Mouse (Mus musculus): ENCODE results near the gene Mcf2l. TPM values are rescaled to one million over a fixed set of nuclear protein-coding genes. Genes with fewer than 3 reads are reported as not detected.

The Mcf2l gene
- total and polyA plus RNA-seq, 2 experiments from 2014 or later: 94.1 to 298 TPM

DNA sequence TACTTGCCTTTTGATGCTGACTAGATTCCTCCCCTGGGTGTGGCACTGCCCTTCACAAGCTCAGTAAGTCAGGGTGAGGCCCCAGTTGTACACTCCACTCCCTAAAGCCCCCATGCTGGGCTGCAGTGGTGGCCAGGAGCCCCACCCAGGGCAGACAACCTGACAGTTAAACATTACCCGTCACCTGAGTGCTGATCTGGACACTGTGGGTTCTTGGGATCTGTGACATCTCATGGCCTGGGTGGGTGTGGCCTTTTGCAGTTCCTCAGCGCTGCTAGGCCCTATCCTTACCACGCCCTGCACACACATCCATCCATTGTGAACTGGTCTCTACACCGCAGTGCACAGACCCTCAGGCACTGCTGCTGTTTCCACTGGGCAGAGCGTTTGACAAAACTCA, 55.3 kb downstream of the Mcf2l start:
- no peak overlapping the region for H3K4me2 ChIP-seq (ENCODE audit: low read depth, low read length)
- no peak for TF ChIP-seq CTCF (IDR thresholded peaks at IDR 0.05; ENCODE audit: low read depth)
- no peak overlapping the region for H3K4me3 ChIP-seq (ENCODE audit: low read length)
- 82% methylated on average over 5 of the region's 5 CpGs for WGBS
- DNase-seq (ENCODE audit: low spot score): no peak
- H3K4me1 ChIP-seq (ENCODE audit: insufficient read depth, low read length): no peaks in the 10 kb centered on the region
- no peaks in the 10 kb centered on the region for H3K36me3 ChIP-seq (ENCODE audit: insufficient read depth, low read length)
- H3K9ac ChIP-seq (replicated peaks; ENCODE audit: low read length): no peak overlapping the region
- H3K27me3 ChIP-seq (ENCODE audit: insufficient read depth, low read length): no peaks in the 10 kb centered on the region
- 0 out of 2 replicates have a peak overlapping the region, but pooled peaks have one; percentile 15 for H3K27ac ChIP-seq
- ATAC-seq: no peak
- no peaks in the 10 kb centered on the region for H3K9me3 ChIP-seq (ENCODE audit: low read length)

- Histone ChIP-seq H3K9ac (replicated peaks; ENCODE audit: low read length) (no peak overlapping the region), H3K4me3 (ENCODE audit: low read length) (no peak overlapping the region), H3K4me1 (ENCODE audit: insufficient read depth, low read length) (no peaks in the 10 kb centered on the region), H3K27me3 (ENCODE audit: insufficient read depth, low read length) (no peaks in the 10 kb centered on the region), H3K27ac (no peak overlapping the region), H3K36me3 (ENCODE audit: insufficient read depth, low read length) (no peaks in the 10 kb centered on the region), H3K9me3 (ENCODE audit: low read length) (no peaks in the 10 kb centered on the region), H3K4me2 (ENCODE audit: low read depth, low read length) (no peak overlapping the region)
- no peak for ATAC-seq
- TF ChIP-seq CTCF (IDR thresholded peaks at IDR 0.05; ENCODE audit: low read depth): no peak
- DNase-seq (ENCODE audit: low spot score): no peak
- WGBS: 44% methylated on average over 5 of the region's 5 CpGs
Measured at GRCm38 (mm10) chr8:12930290-12930689, 56.7 kb downstream of the Mcf2l start.

- ATAC-seq: no peak
- DNase-seq (ENCODE audit: low spot score): no peak
- Histone ChIP-seq H3K9me3 (ENCODE audit: low read length) (no peaks in the 10 kb centered on the region), H3K27me3 (ENCODE audit: insufficient read depth, low read length) (no peaks in the 10 kb centered on the region), H3K4me3 (ENCODE audit: low read length) (no peak overlapping the region), H3K36me3 (ENCODE audit: insufficient read depth, low read length) (no peaks in the 10 kb centered on the region), H3K4me1 (ENCODE audit: insufficient read depth, low read length) (no peaks in the 10 kb centered on the region), H3K4me2 (ENCODE audit: low read depth, low read length) (no peak overlapping the region), H3K27ac (peak overlapping the region; percentile 32; the same call in 1 of the 2 replicates), H3K9ac (replicated peaks; ENCODE audit: low read length) (no peak overlapping the region)
- 51% methylated on average over 11 of the region's 11 CpGs for WGBS
- no peak for TF ChIP-seq CTCF (IDR thresholded peaks at IDR 0.05; ENCODE audit: low read depth)
Measured at GRCm38 (mm10) chr8:12931426-12931825, 57.8 kb downstream of the Mcf2l start.

- ATAC-seq (no peak), DNase-seq (ENCODE audit: low spot score) (no peak)
- TF ChIP-seq CTCF (IDR thresholded peaks at IDR 0.05; ENCODE audit: low read depth): no peak
- Histone ChIP-seq H3K4me1 (ENCODE audit: insufficient read depth, low read length) (no peaks in the 10 kb centered on the region), H3K9ac (replicated peaks; ENCODE audit: low read length) (no peak overlapping the region), H3K27ac (no peak overlapping the region), H3K36me3 (ENCODE audit: insufficient read depth, low read length) (no peaks in the 10 kb centered on the region), H3K4me3 (ENCODE audit: low read length) (no peak overlapping the region), H3K27me3 (ENCODE audit: insufficient read depth, low read length) (no peaks in the 10 kb centered on the region), H3K9me3 (ENCODE audit: low read length) (no peaks in the 10 kb centered on the region), H3K4me2 (ENCODE audit: low read depth, low read length) (no peak overlapping the region)
- 84% methylated on average over 8 of the region's 8 CpGs for WGBS
Measured at GRCm38 (mm10) chr8:12932520-12932919, 58.9 kb downstream of the Mcf2l start.

DNA sequence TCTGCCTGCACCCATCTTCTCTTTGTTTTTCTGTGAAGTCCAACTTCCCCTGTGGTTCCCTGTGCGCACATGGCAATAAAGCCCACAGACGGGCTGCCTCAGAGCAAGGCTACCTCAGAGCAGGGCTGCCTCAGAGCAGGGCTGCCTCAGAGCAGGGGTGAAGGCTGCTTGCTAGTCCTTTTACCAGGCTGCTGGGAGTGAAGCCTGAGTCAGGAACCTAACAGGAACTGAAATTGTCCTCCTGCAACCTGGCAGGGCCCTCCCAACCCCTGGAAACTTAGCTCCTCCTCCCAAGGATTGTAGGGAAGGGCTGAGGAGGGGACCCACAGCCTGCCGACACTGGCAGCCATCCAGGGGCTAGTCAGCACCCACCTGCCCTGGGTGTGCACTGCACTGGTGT, 60.2 kb downstream of the Mcf2l start:
- DNase-seq (ENCODE audit: low spot score) (no peak), ATAC-seq (no peak)
- no peak for TF ChIP-seq CTCF (IDR thresholded peaks at IDR 0.05; ENCODE audit: low read depth)
- no peak overlapping the region for H3K9ac ChIP-seq (replicated peaks; ENCODE audit: low read length)
- 68% methylated on average over 3 of the region's 3 CpGs for WGBS
- H3K4me1 ChIP-seq (ENCODE audit: insufficient read depth, low read length): no peaks in the 10 kb centered on the region
- no peak overlapping the region for H3K27ac ChIP-seq
- H3K36me3 ChIP-seq (ENCODE audit: insufficient read depth, low read length): no peaks in the 10 kb centered on the region
- H3K9me3 ChIP-seq (ENCODE audit: low read length): no peaks in the 10 kb centered on the region
- no peak overlapping the region for H3K4me2 ChIP-seq (ENCODE audit: low read depth, low read length)
- no peaks in the 10 kb centered on the region for H3K27me3 ChIP-seq (ENCODE audit: insufficient read depth, low read length)
- no peak overlapping the region for H3K4me3 ChIP-seq (ENCODE audit: low read length)

DNA sequence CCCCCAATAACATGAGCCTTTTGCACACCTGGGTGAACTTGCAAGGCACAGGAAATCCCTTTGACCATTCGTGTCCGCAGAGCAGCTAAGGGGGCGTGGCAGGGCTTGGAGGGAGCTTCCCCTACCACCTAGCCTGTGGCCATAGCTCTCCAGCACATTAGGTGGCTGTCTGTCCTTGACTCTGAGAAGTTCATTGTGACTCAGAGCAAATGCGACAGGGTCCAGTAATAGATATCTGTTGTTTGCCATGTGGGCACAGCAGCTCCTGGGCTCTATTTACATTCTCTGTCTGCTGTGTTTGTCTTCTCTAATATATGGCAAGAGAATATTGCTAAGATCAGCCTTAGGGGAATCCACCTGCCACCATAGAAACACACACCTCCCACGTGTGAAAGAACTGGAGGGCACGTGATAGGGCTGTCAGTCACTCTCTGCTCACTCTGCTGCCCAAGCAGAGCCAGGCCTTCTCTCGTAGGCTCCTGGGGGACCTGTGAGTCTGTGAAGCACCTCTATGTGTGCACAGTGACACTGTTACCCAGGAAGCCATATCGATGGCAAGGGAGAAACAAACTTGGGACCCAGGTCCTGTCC, 60.9 kb downstream of the Mcf2l start:
- ATAC-seq (no peak), DNase-seq (ENCODE audit: low spot score) (no peak)
- Histone ChIP-seq H3K4me2 (ENCODE audit: low read depth, low read length) (no peak overlapping the region), H3K27me3 (ENCODE audit: insufficient read depth, low read length) (no peaks in the 10 kb centered on the region), H3K4me3 (ENCODE audit: low read length) (no peak overlapping the region), H3K36me3 (ENCODE audit: insufficient read depth, low read length) (no peaks in the 10 kb centered on the region), H3K4me1 (ENCODE audit: insufficient read depth, low read length) (no peaks in the 10 kb centered on the region), H3K9me3 (ENCODE audit: low read length) (no peaks in the 10 kb centered on the region), H3K27ac (no peak overlapping the region), H3K9ac (replicated peaks; ENCODE audit: low read length) (no peak overlapping the region)
- 66% methylated on average over 8 of the region's 8 CpGs for WGBS
- no peak for TF ChIP-seq CTCF (IDR thresholded peaks at IDR 0.05; ENCODE audit: low read depth)

DNA sequence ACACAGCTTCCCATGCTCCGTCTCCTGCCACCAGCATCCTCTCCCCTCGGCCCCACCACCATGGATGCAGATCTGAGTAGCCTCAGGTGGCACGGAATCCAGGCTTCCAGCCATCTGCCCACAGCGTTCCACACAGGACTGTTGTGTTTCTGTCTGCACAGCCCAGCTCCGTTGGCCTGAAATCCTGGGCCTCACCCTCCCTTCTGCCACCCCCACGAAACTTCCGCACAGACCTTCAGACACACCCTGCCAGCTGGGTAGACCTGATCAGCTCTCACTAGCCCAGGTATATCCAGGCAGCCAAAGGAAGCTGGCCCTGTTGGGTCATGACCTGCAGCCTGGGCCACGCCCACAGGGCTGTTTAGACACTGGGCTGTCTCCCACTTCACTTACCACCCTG, 66.9 kb downstream of the Mcf2l start:
- no peaks in the 10 kb centered on the region for H3K36me3 ChIP-seq (ENCODE audit: insufficient read depth, low read length)
- 79% methylated on average over 8 of the region's 8 CpGs for WGBS
- peaks cover 8% of the 10 kb centered on the region; the same call in 1 of the 2 replicates for H3K4me1 ChIP-seq (ENCODE audit: insufficient read depth, low read length)
- TF ChIP-seq CTCF (IDR thresholded peaks at IDR 0.05; ENCODE audit: low read depth): no peak
- no peak overlapping the region for H3K9ac ChIP-seq (replicated peaks; ENCODE audit: low read length)
- no peak for ATAC-seq
- no peak overlapping the region for H3K27ac ChIP-seq
- no peak for DNase-seq (ENCODE audit: low spot score)
- H3K4me2 ChIP-seq (ENCODE audit: low read depth, low read length): no peak overlapping the region
- H3K4me3 ChIP-seq (ENCODE audit: low read length): no peak overlapping the region
- H3K27me3 ChIP-seq (ENCODE audit: insufficient read depth, low read length): no peaks in the 10 kb centered on the region
- H3K9me3 ChIP-seq (ENCODE audit: low read length): no peaks in the 10 kb centered on the region

All from hindbrain, postnatal 0 days (tissue).